Mouse (Mus musculus): ENCODE results near the gene Coa3. TPM values are rescaled to one million over a fixed set of nuclear protein-coding genes. Genes with fewer than 3 reads are reported as not detected.

Coa3 gene
- total RNA-seq (2023): 25.3 and 30.8 TPM in 2 replicates

GRCm38 (mm10) chr11:101278223-101279192, at the start of gene Coa3, which contains the start of gene Cntd1:
Gene Coa3, minus strand, starts transcription at chr11:101279114.
Gene Cntd1, plus strand, starts transcription at chr11:101279012.

DNA sequence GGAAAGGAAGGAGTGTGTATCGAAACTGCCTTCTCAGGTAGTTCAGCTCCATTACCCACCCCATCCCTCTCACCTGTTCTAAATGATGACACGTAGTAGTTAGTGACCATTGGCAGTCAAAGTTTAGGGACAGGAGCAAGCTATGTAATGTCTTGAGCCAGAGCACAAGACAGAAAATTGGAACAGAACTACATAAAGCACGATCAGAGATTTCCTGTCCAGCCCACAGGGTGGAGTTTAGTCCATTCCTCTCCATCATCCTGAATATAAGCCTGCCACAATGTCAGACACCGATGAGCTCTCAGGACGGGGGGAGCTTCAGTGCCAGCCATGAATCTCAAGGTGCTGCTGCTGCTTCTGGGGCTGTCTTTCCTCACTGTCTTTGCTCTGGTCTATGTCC, 45.8 kb upstream of the Coa3 start, which contains the start of gene Aoc2:
TSS of gene Aoc2 (plus strand) at position 301 of the 400 bp plus-strand sequence.

GRCm38 (mm10) chr11:101315665-101316500, 37.0 kb upstream of the Coa3 start, which contains the start of gene Psme3:
Gene Psme3, plus strand, starts transcription at chr11:101316213.

DNA sequence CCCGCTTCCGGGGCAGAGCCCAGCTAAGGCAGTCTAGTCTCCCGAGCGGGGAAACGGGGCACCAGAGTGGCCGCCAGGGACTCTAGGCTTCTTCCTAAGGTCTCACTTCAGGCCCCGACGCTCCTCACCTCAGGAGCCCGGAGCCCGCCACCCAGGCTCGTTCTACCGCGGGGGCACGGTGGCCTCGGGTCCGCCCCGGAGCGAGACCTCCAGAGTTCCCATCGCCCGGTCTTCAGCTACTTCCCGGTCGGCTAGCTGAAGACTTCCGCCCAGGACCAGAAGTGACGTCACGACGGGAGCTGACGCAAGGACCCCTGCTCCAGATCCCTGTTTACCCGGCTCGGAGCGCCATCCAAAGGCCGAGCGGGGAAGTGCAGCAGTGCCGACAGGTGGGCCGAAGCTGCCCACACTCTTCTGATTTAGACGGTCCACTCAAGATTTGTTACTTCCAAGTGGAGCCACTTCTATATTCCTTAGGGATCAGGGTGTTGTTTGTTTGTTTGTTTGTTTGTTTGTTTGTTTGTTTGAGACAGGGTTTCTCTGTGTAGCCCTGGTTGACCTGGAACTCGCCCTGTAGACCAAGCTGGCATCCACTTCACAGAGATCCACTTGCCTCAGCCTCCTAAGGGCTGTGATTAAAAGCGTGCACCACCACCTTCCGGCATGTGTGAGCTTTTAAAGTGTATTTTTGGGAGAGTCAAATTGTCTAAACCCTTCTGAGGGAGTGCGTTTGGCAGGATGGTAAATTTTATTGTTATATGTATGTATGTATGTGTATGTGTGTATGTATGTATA, 23.3 kb upstream of the Coa3 start, which contains the start of gene Becn1:
TSS of gene Becn1 (minus strand) at position 283 of the 795 bp plus-strand sequence.

DNA sequence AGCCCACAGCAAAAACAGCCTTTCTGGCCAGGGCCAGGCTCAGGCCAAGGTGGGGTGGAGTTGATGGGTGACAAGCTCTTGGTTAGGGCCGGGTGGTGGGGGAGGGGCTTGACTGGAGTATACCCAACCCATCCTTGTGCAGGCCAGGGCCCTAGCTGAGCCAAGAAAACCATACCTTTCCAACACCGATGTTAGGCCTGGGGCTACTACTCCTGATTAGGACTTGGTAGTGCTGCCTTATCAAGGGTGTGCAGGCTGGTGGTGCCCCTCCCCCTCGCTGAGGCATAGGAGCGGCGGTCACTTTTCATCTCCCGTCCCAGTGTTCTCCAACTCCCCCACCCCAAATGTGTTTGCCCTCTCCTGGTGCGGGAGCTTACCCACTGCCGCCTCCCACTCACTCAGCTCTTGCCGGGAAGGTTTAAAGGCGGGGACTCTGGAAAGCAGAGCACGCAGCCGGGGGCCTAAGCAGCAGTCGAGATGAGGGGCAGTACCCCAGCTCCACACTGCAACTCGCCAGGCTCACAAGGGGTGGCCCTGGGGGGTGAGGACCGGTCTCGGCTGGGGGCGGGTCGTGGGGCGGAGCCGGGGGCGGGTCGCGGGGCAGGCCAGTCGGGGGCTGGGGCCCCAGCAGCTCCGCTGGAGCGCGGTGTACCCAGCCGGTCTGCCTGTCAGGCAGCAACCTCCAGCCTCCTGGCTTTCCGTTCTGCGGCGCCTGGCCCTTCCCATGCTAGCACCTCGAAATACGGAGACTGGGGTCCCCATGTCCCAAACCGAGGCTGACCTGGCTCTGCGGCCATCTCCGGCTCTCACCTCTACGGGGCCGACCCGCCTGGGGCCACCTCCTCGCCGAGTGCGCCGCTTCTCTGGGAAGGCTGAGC, 18.7 kb downstream of the Coa3 start, which contains the start of gene Wnk4:
TSS of gene Wnk4 (plus strand) at position 620 of the 878 bp plus-strand sequence.

DNA sequence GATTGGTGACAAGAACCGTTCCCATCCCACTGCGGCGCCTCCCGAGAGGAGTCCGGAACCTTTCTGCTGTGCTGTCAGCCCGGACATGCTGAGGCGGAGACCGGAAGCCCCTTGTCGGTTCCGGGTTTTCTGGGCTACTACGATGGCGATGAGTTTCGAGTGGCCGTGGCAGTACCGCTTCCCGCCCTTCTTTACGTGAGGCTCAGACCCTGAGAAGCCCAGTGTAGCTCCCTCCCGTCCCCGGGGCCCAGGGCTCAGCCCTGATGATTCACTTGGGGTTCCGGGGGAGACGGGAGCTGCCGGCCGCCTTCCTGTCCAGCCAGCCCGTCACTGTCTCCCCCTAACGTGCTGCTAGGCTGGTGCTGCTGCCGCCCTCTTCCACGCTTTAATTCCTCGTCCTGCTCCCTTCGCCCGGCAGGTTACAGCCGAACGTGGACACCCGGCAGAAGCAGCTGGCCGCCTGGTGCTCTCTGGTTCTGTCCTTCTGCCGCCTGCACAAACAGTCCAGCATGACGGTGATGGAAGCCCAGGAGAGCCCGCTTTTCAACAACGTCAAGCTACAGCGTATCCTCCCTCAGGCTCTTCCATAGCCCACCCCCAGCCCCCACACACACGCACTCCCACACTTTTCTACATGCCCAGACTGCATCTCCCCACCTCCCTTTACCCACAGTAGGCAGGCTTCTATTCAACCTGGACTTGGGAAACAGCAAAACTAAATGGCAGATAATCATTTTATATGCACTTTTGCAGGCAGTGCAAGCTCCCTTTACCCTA, 25.1 kb downstream of the Coa3 start, which contains the start of gene Vps25:
TSS of gene Vps25 (plus strand) at position 95 of the 777 bp plus-strand sequence.

DNA sequence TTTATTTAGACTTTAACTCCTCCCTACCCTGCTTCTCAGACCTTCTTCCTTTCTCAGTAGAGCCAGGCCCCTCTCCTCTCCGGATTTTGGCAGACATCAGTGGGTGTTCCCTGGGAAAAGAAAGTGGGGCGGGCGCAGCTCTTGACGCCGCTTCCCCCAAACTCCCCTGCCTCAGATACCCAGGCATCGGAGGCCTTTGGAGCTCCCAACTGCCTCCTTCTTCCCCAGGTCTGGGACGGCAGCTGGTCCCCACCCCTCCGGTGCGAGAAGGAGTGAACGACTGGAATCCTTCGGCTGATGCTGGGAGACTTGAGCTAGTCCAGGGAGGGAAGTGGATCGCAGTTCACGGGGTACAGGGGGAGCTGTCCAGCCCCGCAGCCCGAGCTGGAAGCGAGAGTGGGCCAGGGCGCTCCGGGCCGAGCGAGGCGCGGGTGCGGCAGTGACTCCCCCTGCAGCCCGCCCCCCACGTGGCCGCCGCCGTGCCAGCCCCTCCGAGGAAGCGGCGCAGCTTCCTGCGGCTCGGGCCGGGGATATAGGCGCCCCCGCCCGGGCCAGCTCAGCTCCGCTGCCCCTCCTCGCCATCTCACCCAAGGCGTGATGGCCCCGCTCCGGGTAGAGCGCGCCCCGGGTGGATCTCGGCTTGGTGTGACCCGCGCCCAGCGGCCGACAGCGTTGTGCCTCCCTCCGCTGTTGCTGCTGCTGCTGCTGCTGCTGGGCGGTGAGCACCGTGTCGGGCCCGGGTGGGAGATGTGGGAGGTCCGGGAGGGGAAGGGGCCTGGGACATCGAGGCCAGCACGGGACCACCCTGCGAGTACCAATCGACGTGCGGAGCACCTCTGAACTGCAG, 32.8 kb downstream of the Coa3 start, which contains the start of gene Ramp2:
TSS of gene Ramp2 (plus strand) at position 174 of the 847 bp plus-strand sequence.

Other genes starting within 250 kb of the Coa3 start
- 6.4 and 8.0 TPM in 2 replicates for gene Naglu, start 209.1 kb downstream of the Coa3 start, total RNA-seq (2023)
- 1.2 and 1.9 TPM in 2 replicates for gene Hsd17b1, start 200.7 kb downstream of the Coa3 start, total RNA-seq (2023)
- gene Coasy, start 196.5 kb downstream of the Coa3 start, total RNA-seq (2023): 9.2 and 9.9 TPM in 2 replicates
- gene Mlx, start 191.8 kb downstream of the Coa3 start, total RNA-seq (2023): 34.2 and 43.5 TPM in 2 replicates
- 3.6 and 3.7 TPM in 2 replicates for gene Psmc3ip, start 183.7 kb downstream of the Coa3 start, total RNA-seq (2023)
- gene Retreg3, start 159.2 kb downstream of the Coa3 start, total RNA-seq (2023): 24.0 and 28.6 TPM in 2 replicates
- 9.6 and 12.6 TPM in 2 replicates for gene Tubg1, start 159.2 kb downstream of the Coa3 start, total RNA-seq (2023)
- 0.59 and 1.2 TPM in 2 replicates for gene Tubg2, start 123.2 kb downstream of the Coa3 start, total RNA-seq (2023)
- 0.66 TPM in 2 replicates for gene Cntnap1, start 108.6 kb downstream of the Coa3 start, total RNA-seq (2023)
- gene Plekhh3, start 107.8 kb downstream of the Coa3 start, total RNA-seq (2023): 1.9 and 2.7 TPM in 2 replicates
- 0.29 and 0.63 TPM in 2 replicates for gene Ccr10, start 103.7 kb downstream of the Coa3 start, total RNA-seq (2023)
- 36.3 and 45.9 TPM in 2 replicates for gene Ezh1, start 52.7 kb downstream of the Coa3 start, total RNA-seq (2023)
- gene Ramp2, start 33.1 kb downstream of the Coa3 start, total RNA-seq (2023): 0.41 TPM in 1 of 2 replicates, not detected in the other
- gene Vps25, start 25.4 kb downstream of the Coa3 start, total RNA-seq (2023): 63.2 and 66.1 TPM in 2 replicates
- gene Wnk4, start 18.5 kb downstream of the Coa3 start, total RNA-seq (2023): 1.9 and 2.3 TPM in 2 replicates
- gene Cntd1, start 102 bp downstream of the Coa3 start, total RNA-seq (2023): 0.32 and 0.43 TPM in 2 replicates
- 150 and 240 TPM in 2 replicates for gene Becn1, start 23.2 kb upstream of the Coa3 start, total RNA-seq (2023)
- gene Psme3, start 37.1 kb upstream of the Coa3 start, total RNA-seq (2023): 59.9 and 64.2 TPM in 2 replicates
- 2.7 and 4.6 TPM in 2 replicates for gene Aoc2, start 45.9 kb upstream of the Coa3 start, total RNA-seq (2023)
- gene Aoc3, start 51.5 kb upstream of the Coa3 start, total RNA-seq (2023): not detected in 2 replicates
- not detected in 2 replicates for gene G6pc, start 88.4 kb upstream of the Coa3 start, total RNA-seq (2023)
- gene Aarsd1, start 138.5 kb upstream of the Coa3 start, total RNA-seq (2023): 12.1 and 12.4 TPM in 2 replicates
- 0.43 TPM in 1 of 2 replicates, not detected in the other for gene Gm27029, start 145.7 kb upstream of the Coa3 start, total RNA-seq (2023)
- 10.3 and 14.3 TPM in 2 replicates for gene Rundc1, start 146.0 kb upstream of the Coa3 start, total RNA-seq (2023)
- gene Ptges3l, start 146.2 kb upstream of the Coa3 start, total RNA-seq (2023): 0.60 and 0.98 TPM in 2 replicates
- 37.3 and 45.6 TPM in 2 replicates for gene Rpl27, start 163.2 kb upstream of the Coa3 start, total RNA-seq (2023)
- gene Ifi35, start 169.3 kb upstream of the Coa3 start, total RNA-seq (2023): 23.6 and 24.5 TPM in 2 replicates
- 0.32 and 0.66 TPM in 2 replicates for gene Rnd2, start 185.9 kb upstream of the Coa3 start, total RNA-seq (2023)
- 16.5 and 19.8 TPM in 2 replicates for gene Vat1, start 187.1 kb upstream of the Coa3 start, total RNA-seq (2023)